Mouse (Mus musculus): Measurements from ENCODE around the gene Ogn. TPM values are rescaled to one million over a fixed set of nuclear protein-coding genes. Genes with fewer than 3 reads are reported as not detected.

Ogn gene
- polyA plus RNA-seq, 1 experiment from 2014 or later = 12.4 TPM

DNA sequence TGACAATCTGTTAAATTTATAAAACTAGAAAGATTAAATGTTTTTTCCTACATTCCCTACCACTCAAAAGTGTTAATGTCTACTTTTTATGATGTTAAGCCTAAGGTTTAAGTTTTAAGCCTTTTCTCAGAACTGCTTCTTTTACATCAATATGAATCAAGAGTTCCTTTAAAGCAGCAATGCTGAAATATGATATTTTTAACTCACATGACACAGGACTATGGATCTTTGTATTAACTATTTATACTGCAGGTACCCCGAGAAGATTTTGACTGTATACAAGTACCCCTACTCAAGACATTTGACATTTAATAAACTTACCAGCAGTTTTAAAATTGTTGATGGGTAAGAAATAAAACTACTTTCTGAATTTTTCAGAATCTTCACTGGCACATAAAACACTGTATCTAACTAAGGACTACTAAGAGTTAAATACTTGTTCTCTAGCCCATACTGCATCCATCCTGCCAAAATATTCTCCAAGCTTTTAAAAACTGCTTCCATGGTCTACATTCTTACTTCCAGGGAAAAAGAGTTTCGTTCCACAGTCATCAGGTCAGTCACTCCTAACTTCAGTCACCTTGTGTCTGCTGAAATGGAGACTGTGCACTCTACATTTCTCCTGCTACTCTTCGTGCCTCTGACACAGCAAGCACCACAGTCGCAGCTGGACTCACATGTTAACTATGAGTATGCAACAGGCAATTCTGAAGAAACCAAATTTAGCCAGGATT, 910 bp downstream of the Ogn start:
- Histone ChIP-seq H3K9me3 (no peaks in the 10 kb centered on the region), H3K4me2 (no peak overlapping the region), H3K9ac (no peak overlapping the region), H3K4me3 (no peak overlapping the region), H3K4me1 (no peaks in the 10 kb centered on the region), H3K27me3 (replicated peaks) (no peaks in the 10 kb centered on the region), H3K36me3 (replicated peaks) (no peaks in the 10 kb centered on the region), H3K27ac (no peak overlapping the region)
- WGBS = 83% methylated on average over 4 of the region's 4 CpGs
- no peak for ATAC-seq (replicated peaks)

DNA sequence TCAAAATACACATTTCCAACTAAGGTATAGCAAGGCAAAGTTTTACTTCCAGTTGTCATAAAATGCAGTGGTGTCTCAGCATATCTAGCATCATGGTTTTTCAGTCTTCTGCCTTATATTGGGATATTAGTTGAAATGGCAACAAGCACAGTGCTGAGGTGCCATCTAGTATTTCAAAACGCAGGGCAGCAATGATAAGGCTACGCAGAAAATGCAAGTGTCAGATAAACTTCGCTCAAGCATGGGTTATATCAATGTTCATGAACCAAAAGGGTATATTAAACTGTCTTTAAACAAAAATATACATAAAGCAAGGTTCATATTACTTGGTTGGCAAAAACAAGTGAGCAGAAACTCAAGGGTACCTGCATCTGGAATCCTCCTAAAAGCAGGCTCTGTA, 9.2 kb downstream of the Ogn start:
- WGBS = 96% methylated on average over 3 of the region's 3 CpGs
- no peaks in the 10 kb centered on the region for H3K27me3 ChIP-seq (replicated peaks)
- no peak overlapping the region for H3K4me2 ChIP-seq
- H3K9me3 ChIP-seq = no peaks in the 10 kb centered on the region
- no peak overlapping the region for H3K27ac ChIP-seq
- no peaks in the 10 kb centered on the region for H3K4me1 ChIP-seq
- ATAC-seq (replicated peaks) = no peak
- no peaks in the 10 kb centered on the region for H3K36me3 ChIP-seq (replicated peaks)
- no peak overlapping the region for H3K4me3 ChIP-seq
- H3K9ac ChIP-seq = no peak overlapping the region

DNA sequence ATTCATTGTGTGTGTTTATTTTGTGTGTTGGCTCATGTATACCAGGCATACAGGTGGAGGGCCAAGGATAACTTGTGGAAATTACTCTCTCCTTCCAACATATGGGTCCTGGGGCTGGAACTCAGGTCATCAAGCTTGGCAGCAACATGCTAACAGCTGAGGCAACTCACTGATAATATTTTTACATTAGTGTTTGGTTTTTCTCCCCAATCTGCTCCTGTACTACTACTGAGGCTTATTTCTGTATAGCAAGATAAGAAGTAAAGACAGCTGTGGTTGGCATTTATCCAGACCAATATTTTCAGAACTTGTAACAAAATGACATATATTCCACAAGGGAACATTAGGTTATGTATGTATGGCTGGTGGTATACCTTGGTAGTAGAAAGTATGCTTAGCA, 10.5 kb downstream of the Ogn start:
- Histone ChIP-seq H3K4me2 (no peak overlapping the region), H3K9me3 (no peaks in the 10 kb centered on the region), H3K4me1 (no peaks in the 10 kb centered on the region), H3K4me3 (no peak overlapping the region), H3K36me3 (replicated peaks) (no peaks in the 10 kb centered on the region), H3K9ac (no peak overlapping the region), H3K27me3 (replicated peaks) (no peaks in the 10 kb centered on the region), H3K27ac (no peak overlapping the region)
- no peak for ATAC-seq (replicated peaks)

DNA sequence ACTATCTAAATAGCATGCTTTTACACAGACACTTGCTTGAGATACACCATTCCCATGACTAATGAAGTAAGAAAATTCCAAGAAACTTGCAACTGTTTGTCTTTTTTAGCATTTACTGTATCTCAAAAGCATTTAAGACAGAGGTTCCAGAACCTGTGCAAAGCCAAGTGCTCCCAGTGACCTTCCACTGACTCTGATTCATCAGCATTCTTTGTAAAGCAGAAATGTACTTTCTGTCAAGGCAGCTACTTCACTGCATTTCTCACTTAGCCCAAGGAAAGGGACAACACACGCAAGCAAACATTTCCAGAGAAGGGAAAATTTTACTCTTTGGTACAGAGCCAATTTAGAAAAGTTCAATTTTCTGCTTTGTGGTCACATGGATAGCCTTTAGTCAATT, 15.4 kb downstream of the Ogn start:
- H3K9ac ChIP-seq = no peak overlapping the region
- H3K4me3 ChIP-seq = no peak overlapping the region
- H3K4me2 ChIP-seq = no peak overlapping the region
- no peaks in the 10 kb centered on the region for H3K9me3 ChIP-seq
- H3K27me3 ChIP-seq (replicated peaks) = no peaks in the 10 kb centered on the region
- H3K27ac ChIP-seq = no peak overlapping the region
- H3K36me3 ChIP-seq (replicated peaks) = no peaks in the 10 kb centered on the region
- WGBS = 87% methylated on average over 1 of the region's 1 CpGs
- H3K4me1 ChIP-seq = no peaks in the 10 kb centered on the region
- ATAC-seq (replicated peaks) = no peak

DNA sequence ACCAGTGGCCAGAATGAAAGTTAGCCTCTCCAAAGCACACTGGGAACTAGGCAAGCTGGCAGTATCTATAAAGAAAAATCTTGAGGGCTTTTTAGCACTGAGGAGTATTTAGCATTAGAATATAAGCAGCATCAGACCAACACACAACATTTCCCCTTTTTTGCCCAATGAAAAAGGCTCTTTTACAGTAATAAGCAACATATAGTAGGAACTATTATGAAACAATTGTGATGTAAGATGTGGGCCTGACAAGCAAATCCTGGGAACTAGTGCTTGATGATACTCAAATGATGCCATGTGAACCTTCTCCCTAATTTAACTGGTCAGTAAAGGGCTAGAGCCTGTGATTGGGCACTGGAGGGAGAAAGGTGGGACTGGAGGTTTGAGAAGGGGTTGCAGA, 20.3 kb downstream of the Ogn start:
- no peaks in the 10 kb centered on the region for H3K27me3 ChIP-seq (replicated peaks)
- no peaks in the 10 kb centered on the region for H3K4me1 ChIP-seq
- H3K4me2 ChIP-seq = no peak overlapping the region
- no peak overlapping the region for H3K4me3 ChIP-seq
- H3K9ac ChIP-seq = no peak overlapping the region
- H3K9me3 ChIP-seq = no peaks in the 10 kb centered on the region
- H3K36me3 ChIP-seq (replicated peaks) = no peaks in the 10 kb centered on the region
- no peak overlapping the region for H3K27ac ChIP-seq
- no peak for ATAC-seq (replicated peaks)

DNA sequence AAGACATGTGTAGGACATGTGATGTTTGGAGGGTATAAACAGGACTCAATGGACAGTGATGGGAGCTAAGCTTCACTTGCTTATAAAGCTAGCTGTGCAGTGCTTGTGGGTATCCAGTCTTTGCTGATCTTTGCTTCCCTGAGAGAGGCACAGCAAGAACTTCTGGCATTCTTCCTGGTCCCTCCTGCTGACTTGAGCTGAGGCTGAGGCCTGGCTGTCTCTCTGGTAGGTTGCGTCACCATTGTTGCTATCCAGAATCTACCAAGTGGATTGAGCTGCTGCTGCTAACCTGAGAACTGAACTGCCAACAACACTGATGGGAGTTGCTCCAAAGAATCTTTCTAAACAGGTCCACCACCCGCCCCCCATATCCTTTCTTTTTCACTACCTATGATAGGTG, 21.2 kb downstream of the Ogn start:
- Histone ChIP-seq H3K4me2 (no peak overlapping the region), H3K27me3 (replicated peaks) (no peaks in the 10 kb centered on the region), H3K36me3 (replicated peaks) (no peaks in the 10 kb centered on the region), H3K9me3 (no peaks in the 10 kb centered on the region), H3K4me3 (no peak overlapping the region), H3K27ac (no peak overlapping the region), H3K4me1 (no peaks in the 10 kb centered on the region), H3K9ac (no peak overlapping the region)
- WGBS = 85% methylated on average over 2 of the region's 2 CpGs
- no peak for ATAC-seq (replicated peaks)

DNA sequence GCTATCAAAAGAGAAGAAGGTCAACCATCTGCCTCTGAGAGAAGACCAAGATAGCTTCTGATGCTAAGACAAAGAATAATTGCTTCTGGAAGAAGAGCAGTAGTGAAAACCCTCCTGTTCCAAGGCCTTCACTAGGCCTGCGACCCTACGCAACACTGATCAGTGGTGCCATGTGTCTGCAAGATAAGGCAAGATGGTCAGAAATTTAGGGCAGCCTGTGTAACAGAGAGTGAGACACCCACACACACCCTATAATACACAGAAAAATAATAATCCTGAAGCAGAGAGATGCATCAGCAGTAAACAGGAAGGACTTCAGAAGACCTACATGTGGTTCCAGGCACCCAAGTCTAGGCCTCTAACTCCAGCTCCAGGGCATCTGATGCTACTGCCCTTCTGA, 32.1 kb downstream of the Ogn start:
- Histone ChIP-seq H3K27me3 (replicated peaks) (no peaks in the 10 kb centered on the region), H3K9ac (no peak overlapping the region), H3K9me3 (no peaks in the 10 kb centered on the region), H3K4me1 (no peaks in the 10 kb centered on the region), H3K27ac (no peak overlapping the region), H3K36me3 (replicated peaks) (no peaks in the 10 kb centered on the region), H3K4me3 (no peak overlapping the region), H3K4me2 (no peak overlapping the region)
- ATAC-seq (replicated peaks) = no peak
- 89% methylated on average over 2 of the region's 2 CpGs for WGBS

DNA sequence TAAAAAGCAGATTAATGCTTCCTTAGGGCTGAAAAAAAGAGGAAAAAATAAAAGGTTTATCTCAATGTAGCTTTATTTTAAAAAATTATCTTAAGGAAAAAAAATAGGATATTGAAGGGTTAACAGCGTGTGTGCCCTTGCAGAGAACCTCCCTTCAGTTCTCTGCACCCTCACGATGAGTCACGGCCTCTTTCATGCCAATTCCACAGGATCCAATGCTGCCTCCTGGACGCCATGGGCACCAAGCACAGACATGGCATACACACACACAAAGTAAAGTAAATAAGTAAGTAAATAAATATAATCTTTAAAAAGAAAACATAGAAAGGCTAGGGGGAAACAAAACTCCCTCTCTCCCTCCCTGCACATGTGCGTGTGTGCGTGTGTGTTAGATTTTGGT, 34.8 kb downstream of the Ogn start:
- 80% methylated on average over 6 of the region's 6 CpGs for WGBS

DNA sequence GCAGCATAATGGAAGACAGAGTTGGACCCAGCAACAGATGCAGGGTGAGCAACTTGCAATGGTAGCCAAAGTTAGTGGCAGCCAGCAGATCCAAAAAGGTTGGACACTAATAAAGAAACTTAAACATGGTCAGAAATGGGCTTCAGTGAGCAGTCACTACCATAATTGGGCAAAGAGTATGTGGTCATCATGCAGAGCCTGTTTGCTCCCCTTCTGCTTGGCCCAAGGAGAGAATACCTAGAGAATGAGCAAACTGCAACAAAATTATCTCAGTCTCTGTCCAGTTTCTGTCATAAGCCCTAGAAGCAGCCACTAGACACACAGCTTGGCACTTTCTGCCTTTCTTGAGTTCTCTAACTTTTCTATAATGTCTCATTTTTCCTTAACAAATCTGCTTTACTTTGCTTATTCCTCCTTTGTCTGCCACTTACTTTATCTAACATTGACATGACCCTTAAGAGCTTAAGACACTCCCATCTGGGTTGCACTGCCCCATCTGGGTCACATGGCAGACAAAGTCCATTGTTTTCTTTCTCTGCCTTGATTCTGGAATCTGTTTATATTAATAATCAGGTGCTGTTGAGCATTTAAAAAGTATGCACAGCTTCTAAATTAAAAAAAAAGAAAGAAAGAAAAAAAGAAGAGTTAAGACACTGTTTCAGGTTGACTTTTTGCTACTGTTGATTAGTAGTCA, 36.0 kb downstream of the Ogn start:
- H3K9ac ChIP-seq = no peak overlapping the region
- H3K9me3 ChIP-seq = no peaks in the 10 kb centered on the region
- H3K36me3 ChIP-seq (replicated peaks) = no peaks in the 10 kb centered on the region
- no peak overlapping the region for H3K4me2 ChIP-seq
- no peak overlapping the region for H3K27ac ChIP-seq
- H3K27me3 ChIP-seq (replicated peaks) = no peaks in the 10 kb centered on the region
- H3K4me3 ChIP-seq = no peak overlapping the region
- H3K4me1 ChIP-seq = no peaks in the 10 kb centered on the region
- no peak for ATAC-seq (replicated peaks)

More for the DNA sequence above, 34.8 kb downstream of the Ogn start:
- H3K4me2 ChIP-seq = no peak overlapping the region
- no peaks in the 10 kb centered on the region for H3K4me1 ChIP-seq
- H3K36me3 ChIP-seq (replicated peaks) = no peaks in the 10 kb centered on the region
- H3K4me3 ChIP-seq = no peak overlapping the region
- no peaks in the 10 kb centered on the region for H3K9me3 ChIP-seq
- ATAC-seq (replicated peaks) = no peak
- H3K27ac ChIP-seq = no peak overlapping the region
- no peak overlapping the region for H3K9ac ChIP-seq
- H3K27me3 ChIP-seq (replicated peaks) = no peaks in the 10 kb centered on the region

DNA sequence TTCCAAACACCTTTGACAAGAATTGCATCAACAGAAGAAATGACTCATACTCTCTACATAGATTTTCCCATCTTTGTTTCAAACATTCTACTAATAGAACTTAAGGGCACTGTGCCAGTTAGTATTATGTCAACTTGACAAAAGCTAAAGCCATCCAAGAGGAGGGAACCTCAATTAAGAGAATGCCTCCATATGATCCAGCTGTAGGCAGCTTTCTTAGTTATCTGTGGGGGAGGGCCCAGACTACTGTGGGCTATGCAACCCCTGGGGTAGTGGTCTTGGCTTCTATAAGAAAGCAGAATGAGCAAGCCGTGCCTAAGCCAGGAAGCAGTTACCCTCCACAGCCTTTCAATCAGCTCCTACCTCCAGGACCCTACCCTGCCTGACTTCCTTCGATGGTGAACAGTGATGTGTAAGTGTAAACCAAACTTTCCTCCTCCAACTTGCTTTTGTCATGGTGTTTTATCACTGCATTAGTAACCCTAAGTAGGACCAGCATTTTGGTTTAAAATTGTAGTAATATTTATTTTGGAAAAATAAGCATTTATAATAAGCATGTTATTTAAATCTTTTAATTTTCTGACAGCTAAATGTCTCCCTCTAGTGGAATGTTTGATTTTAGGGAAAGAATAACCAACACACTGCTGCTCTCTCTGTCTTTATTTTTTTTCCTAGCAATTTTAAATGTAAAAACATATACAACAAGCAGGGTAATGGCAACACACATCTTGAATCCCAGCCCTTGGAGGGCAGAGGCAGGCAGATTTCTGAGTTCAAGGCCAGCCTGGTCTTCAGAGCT, 37.1 kb downstream of the Ogn start:
- Histone ChIP-seq H3K4me1 (no peaks in the 10 kb centered on the region), H3K27ac (no peak overlapping the region), H3K9ac (no peak overlapping the region), H3K4me3 (no peak overlapping the region), H3K9me3 (no peaks in the 10 kb centered on the region), H3K36me3 (replicated peaks) (no peaks in the 10 kb centered on the region), H3K4me2 (no peak overlapping the region), H3K27me3 (replicated peaks) (no peaks in the 10 kb centered on the region)
- no peak for ATAC-seq (replicated peaks)
- 76% methylated on average over 2 of the region's 2 CpGs for WGBS

DNA sequence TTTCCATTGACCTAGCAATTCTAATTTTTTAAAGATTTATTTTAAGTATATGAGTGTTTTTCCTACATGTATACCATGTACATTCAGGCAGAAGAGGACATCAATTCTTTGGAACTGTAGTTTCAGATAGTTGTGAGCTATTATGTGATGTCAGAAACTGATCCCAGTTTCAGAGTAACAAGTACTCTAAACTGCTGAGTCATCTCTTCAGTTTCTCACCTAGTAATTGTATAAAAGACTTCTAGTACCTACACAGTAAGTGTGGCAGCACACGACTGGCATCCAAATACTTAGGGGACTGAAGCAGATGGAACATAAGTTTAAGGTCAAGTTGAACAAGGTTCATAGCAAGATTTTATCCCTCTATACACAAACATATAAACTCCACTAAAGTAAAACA, 38.2 kb downstream of the Ogn start:
- Histone ChIP-seq H3K36me3 (replicated peaks) (no peaks in the 10 kb centered on the region), H3K4me2 (no peak overlapping the region), H3K4me1 (no peaks in the 10 kb centered on the region), H3K27me3 (replicated peaks) (no peaks in the 10 kb centered on the region), H3K27ac (no peak overlapping the region), H3K9ac (no peak overlapping the region), H3K4me3 (no peak overlapping the region), H3K9me3 (no peaks in the 10 kb centered on the region)
- WGBS = 92% methylated on average over 1 of the region's 1 CpGs
- no peak for ATAC-seq (replicated peaks)

DNA sequence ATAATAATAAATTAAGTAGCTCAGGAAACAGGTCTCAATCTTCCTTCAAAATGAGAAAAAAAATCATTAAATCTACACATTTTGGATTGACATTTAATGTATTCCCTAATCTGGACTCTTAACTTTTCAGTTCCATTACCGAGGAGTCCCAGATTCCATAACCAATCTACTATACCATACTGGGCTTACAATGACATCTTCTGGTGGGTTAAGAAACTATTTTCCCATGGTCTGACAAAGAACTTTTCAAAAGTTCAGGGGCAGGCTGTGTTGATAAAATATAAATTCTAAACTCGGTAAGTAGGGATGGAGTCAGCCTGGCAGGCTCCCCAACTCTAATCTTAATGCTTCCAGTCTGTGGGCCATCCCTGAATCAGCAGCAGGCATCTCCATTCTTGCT, 43.3 kb downstream of the Ogn start:
- Histone ChIP-seq H3K4me3 (no peak overlapping the region), H3K4me2 (no peak overlapping the region), H3K36me3 (replicated peaks) (no peaks in the 10 kb centered on the region), H3K9me3 (no peaks in the 10 kb centered on the region), H3K9ac (no peak overlapping the region), H3K27ac (no peak overlapping the region), H3K27me3 (replicated peaks) (no peaks in the 10 kb centered on the region), H3K4me1 (peaks cover 15% of the 10 kb centered on the region)
- ATAC-seq (replicated peaks) = no peak
- WGBS = 43% methylated on average over 2 of the region's 2 CpGs

Data from midbrain, embryonic 15.5 days (tissue).